Mouse (Mus musculus) testis, adult 2 months (tissue): ENCODE measurements around the gene Phf7.

Source experiments
- CTCF ChIP-seq: fragments of 200-500 bp; IDR thresholded peaks from 2 replicates; pipeline ENCODE4 v1.5.1; 2012; ENCODE audit warnings: low read depth, mild to moderate bottlenecking, inconsistent platforms, low read length, moderate library complexity; ENCODE audit not compliant: control insufficient read depth, insufficient read depth, insufficient replicate concordance
- POLR2A ChIP-seq: fragments of 200-500 bp; IDR thresholded peaks from 2 replicates; pipeline ENCODE4 v1.6.1; 2012; ENCODE audit warnings: low read depth, mild to moderate bottlenecking, inconsistent platforms, low read length, moderate library complexity; ENCODE audit not compliant: control insufficient read depth

- TF ChIP-seq CTCF = no peak
- no peak for TF ChIP-seq POLR2A
Measured at GRCm38 (mm10) chr14:31216846-31217245, 34.3 kb downstream of the Phf7 start, which contains the start of gene Nisch.
